Mouse (Mus musculus) testis, adult 2 months (tissue): ENCODE measurements around the gene Asic2.

Source experiments
- CTCF ChIP-seq: fragments of 200-500 bp; IDR thresholded peaks from 2 replicates; pipeline ENCODE4 v1.5.1; 2012; ENCODE audit warnings: low read depth, mild to moderate bottlenecking, inconsistent platforms, low read length, moderate library complexity; ENCODE audit not compliant: control insufficient read depth, insufficient read depth, insufficient replicate concordance
- POLR2A ChIP-seq: fragments of 200-500 bp; IDR thresholded peaks from 2 replicates; pipeline ENCODE4 v1.6.1; 2012; ENCODE audit warnings: low read depth, mild to moderate bottlenecking, inconsistent platforms, low read length, moderate library complexity; ENCODE audit not compliant: control insufficient read depth

GRCm38 (mm10) chr11:81983146-81983545, 14.9 kb upstream of the Asic2 start:
- TF ChIP-seq POLR2A (no peak), CTCF (peak; percentile 38; the same call in 1 of the 2 replicates)
